Mouse (Mus musculus): ENCODE results near the gene B3gnt8. TPM values are rescaled to one million over a fixed set of nuclear protein-coding genes. Genes with fewer than 3 reads are reported as not detected.
"Not testable (repeated sequence)": the region's sequence is repeated elsewhere in the genome, so short reads cannot be mapped to it uniquely, and the experiment has no call there.

B3gnt8 gene
- 1 to 10 TPM; 2.2 to 2.4 TPM for total RNA-seq (2021)
- long read RNA-seq, experiment 1, partial matches to known transcripts = 0 of 6 reads
- long read RNA-seq, experiment 1, other reads (novel, unspliced or antisense) = 0 of 6 reads
- long read RNA-seq, experiment 2, partial matches to known transcripts = 0 of 4 reads
- long read RNA-seq, experiment 2, other reads (novel, unspliced or antisense) = 0 of 4 reads

DNA sequence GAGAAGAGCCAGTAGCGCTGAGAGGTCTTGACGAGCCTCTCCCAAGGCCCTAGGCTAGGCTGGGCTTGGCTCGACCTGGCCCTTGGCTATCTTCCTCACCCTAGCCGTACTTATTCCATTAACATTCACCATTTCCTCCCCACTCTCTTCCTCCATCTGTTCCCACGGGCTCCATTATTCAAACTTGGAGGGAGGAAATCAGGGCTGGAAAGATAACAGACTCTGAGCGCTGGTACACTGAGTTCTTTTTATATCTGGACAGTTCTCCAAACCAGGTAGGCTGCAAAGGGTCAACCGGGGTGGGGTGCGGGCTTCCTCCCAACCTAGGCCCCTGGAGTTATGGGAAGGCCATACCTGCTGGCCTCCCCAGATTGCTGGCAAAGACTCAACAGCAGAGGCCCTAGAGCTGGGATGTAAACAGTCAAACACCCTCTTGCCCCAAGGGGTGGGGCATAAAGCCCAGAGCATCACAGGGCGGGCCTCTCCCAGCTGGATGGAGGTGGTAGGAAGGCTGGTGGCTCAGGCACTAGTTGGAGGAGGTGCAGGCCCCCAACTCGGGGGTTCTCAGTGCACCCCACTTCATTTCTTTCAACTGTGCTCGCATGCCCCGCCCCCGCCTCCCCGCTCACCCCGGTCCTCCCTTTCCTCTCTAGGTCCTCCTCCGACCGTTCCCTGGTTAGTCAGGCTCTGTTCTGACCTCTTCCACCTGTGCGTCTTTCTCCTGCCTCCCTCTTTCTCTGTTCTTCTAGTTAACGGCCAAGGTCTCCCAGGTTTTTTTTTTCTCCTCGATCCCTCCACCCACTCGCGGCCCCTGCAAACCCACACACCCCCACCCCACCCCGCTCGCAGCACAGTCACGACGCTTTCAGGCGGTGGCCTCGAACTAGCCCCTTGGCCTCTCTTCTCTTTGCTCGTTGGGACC lies at the start of gene B3gnt8:
TSS of gene B3gnt8 (plus strand) at position 146 of the 922 bp plus-strand sequence.
- peak; percentile 59 for DNase-seq
- intact Hi-C loops (cut with DNase I; ENCODE audit: low total_unique reads) = no loop called here

- intact Hi-C loops (cut with DNase I; ENCODE audit: low total_unique reads) = loop anchor here (5.0 kb wide), 1 partner anchor 740 kb away; no protein-coding TSS in a partner anchor
- DNase-seq = not testable (repeated sequence)
These were observed 49.5 kb upstream of the B3gnt8 start for GRCm38 (mm10) chr7:25576793-25577437.

GRCm38 (mm10) chr7:25579441-25579840 lies 47.0 kb upstream of the B3gnt8 start:
- intact Hi-C loops (cut with DNase I; ENCODE audit: low total_unique reads) = loop anchor here (5.0 kb wide), 1 partner anchor 742 kb away; no protein-coding TSS in a partner anchor
- DNase-seq = no peak

- DNase-seq = no peak
- intact Hi-C loops (cut with DNase I; ENCODE audit: low total_unique reads) = no loop called here
These were observed 44.1 kb upstream of the B3gnt8 start for GRCm38 (mm10) chr7:25582301-25582810.

DNA sequence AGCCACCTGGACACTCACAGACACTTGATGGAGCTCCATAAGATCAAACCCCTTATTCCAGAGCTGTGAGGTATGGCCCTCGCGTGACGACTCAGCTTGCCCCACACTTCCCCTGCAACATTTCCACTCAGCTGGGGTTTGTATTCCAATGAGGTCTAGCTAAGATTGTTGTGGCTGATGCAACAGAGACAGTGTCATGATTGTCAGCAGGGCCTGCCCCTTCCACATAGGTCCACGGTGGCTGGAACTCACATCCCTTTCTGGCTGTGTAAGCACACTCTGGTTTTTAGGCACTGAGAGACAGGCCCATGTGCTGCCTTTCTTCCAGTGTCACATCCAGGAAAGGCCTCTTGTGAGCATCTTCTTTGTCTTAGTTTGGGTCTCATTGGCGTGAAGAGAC lies 41.8 kb upstream of the B3gnt8 start:
- intact Hi-C loops (cut with DNase I; ENCODE audit: low total_unique reads) = no loop called here

GRCm38 (mm10) chr7:25585351-25586204 lies 40.9 kb upstream of the B3gnt8 start:
- intact Hi-C loops (cut with DNase I; ENCODE audit: low total_unique reads) = no loop called here
- DNase-seq = no peak

More for the DNA sequence above, 41.8 kb upstream of the B3gnt8 start:
- no peak for DNase-seq

- intact Hi-C loops (cut with DNase I; ENCODE audit: low total_unique reads) = no loop called here
These were observed 35.2 kb upstream of the B3gnt8 start for GRCm38 (mm10) chr7:25591226-25591625.

GRCm38 (mm10) chr7:25593859-25594258 lies 32.6 kb upstream of the B3gnt8 start:
- intact Hi-C loops (cut with DNase I; ENCODE audit: low total_unique reads) = no loop called here
- no peak for DNase-seq

More at GRCm38 (mm10) chr7:25591226-25591625, 35.2 kb upstream of the B3gnt8 start:
- no peak for DNase-seq

DNA sequence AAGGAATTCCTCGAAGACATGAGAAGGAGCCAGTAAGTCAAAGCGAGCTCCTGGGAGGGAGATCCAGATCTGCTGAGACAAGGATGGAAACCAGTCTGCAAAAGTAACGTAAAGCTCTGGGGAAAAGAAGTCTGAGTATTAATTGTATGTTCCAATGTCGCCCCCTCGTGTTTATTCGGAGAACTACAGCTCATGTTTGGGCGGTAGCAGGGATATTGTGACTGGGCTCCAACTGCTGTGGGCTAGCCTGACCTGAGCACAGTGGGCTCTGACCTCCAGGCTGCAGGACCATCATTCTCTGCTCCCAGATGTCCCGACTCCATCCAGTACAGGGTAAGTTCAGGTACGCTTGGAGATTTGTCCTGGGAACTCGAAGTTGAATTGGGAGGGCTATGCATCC lies 26.8 kb upstream of the B3gnt8 start:
- peak; percentile 33 for DNase-seq
- intact Hi-C loops (cut with DNase I; ENCODE audit: low total_unique reads) = loop anchor here (5.0 kb wide), 1 partner anchor 172 kb away; no protein-coding TSS in a partner anchor

GRCm38 (mm10) chr7:25600666-25601065 lies 25.8 kb upstream of the B3gnt8 start:
- intact Hi-C loops (cut with DNase I; ENCODE audit: low total_unique reads) = no loop called here
- no peak for DNase-seq

DNA sequence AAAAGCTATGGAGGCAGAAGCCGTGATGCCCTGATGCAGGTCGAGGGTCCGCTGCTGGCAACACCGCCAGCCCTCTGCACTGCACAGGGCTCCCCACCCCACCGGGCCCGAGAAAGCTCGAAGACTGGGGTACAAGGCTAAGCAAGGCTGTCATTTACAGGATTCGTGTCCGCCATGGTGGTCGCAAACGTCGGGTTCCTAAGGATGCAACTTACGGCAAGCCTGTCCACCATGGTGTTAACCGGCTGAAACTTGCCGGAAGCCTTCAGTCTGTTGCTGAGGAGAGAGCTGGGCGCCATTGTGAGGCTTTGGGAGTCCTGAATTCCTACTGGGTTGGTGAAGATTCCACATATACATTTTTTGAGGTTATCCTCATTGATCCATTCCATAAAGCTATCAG lies 25.1 kb upstream of the B3gnt8 start:
- intact Hi-C loops (cut with DNase I; ENCODE audit: low total_unique reads) = no loop called here
- DNase-seq = no peak

GRCm38 (mm10) chr7:25606625-25607063 lies 19.8 kb upstream of the B3gnt8 start:
- DNase-seq = no peak
- intact Hi-C loops (cut with DNase I; ENCODE audit: low total_unique reads) = no loop called here

DNA sequence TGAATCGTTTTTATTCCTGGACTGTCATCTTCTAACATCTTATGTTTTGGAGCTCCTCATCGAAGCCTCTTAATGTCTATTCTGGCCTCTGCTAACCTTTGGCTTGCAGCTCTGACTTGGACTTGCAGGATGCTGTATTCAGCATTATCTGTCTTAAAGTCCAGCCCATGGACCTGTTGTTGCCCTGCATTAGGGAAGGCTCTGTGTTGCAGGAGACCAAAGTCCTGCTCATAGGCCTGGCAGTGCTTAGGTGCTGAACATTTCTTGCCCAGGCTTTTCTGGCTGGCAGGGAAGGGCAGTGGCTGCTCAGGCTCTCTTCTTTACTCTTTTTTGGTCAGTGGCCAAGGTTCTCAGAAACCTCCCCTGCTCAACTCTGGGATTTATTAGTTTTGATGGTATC lies 19.3 kb upstream of the B3gnt8 start:
- intact Hi-C loops (cut with DNase I; ENCODE audit: low total_unique reads) = no loop called here
- no peak for DNase-seq

DNA sequence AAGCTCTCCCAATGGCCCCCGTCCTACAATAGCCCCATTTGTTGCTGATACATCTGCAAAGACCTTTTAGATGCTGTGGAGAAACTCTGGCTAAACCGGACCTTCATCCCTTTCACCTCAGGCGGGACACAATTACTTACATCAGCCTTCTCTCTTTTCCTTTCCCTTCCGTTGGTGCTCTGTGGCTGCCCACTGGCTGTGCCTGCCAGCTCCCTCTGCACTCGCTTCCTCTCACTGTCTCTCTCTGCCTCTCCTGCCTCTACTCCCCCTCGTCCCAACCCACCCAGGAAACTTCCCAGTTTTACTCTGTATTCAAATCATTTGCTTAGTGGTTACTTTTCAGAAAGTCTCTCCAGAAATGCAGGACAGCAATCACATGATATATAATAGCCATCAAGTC lies 16.4 kb upstream of the B3gnt8 start:
- no peak for DNase-seq
- intact Hi-C loops (cut with DNase I; ENCODE audit: low total_unique reads) = no loop called here

DNA sequence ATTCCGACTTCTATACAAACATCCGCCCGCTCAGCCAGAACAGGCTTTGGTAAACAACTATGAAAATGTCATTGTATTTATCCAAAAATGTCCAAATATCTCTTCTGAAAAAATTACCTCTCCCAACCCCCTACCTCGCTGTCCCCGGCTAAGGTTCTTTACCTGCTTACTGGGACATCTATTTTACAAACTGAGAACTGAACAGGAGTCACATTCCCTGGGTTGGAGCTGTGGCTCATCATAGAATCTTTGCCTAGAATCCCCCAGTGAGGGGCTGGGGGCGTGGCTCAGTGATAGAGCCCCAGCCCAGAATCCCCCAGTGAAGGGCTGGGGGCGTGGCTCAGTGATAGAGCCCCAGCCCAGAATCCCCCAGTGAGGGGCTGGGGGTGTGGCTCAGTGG lies 15.0 kb upstream of the B3gnt8 start:
- DNase-seq = no peak
- intact Hi-C loops (cut with DNase I; ENCODE audit: low total_unique reads) = no loop called here

DNA sequence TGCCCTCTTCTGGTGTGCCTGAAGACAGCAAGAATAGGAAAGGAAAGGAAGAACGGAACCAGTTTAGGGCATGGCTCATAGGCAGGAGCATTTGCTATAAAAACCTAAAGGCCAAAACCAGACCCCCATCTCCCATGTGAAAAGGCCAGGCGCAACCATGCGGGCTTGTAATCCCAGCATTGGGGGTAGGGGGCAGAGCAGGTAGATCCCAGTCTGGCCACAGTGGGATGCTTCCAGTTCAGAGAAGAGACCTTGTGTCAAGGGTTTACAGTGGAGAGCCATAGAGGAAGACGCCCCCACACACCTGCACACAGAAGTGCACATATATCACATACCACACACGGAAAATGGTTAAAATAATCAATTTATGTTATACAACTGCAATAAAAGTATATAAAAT lies 12.4 kb upstream of the B3gnt8 start:
- intact Hi-C loops (cut with DNase I; ENCODE audit: low total_unique reads) = no loop called here
- DNase-seq = no peak

- no peak for DNase-seq
- intact Hi-C loops (cut with DNase I; ENCODE audit: low total_unique reads) = no loop called here
These were observed 11.4 kb upstream of the B3gnt8 start for GRCm38 (mm10) chr7:25614831-25615705.

- no peak for DNase-seq
- intact Hi-C loops (cut with DNase I; ENCODE audit: low total_unique reads) = no loop called here
These were observed 10.8 kb upstream of the B3gnt8 start, which contains the start of gene Erich4 for GRCm38 (mm10) chr7:25615706-25616011. TSS of gene Erich4 (minus strand) at chr7:25615892.

Data from gastrocnemius, postnatal 14 days (tissue).